Mouse (Mus musculus) lung, embryonic 16.5 days (tissue): Measurements from ENCODE around the gene Tsks. TPM values are rescaled to one million over a fixed set of nuclear protein-coding genes. Genes with fewer than 3 reads are reported as not detected.

ENCODE experiments used
- ATAC-seq: fragments of 200-750 bp; cut with Nextera tagmentation; 2 replicates; pipeline ENCODE4 v1.8.0; 2017; ENCODE audit warnings: low read depth, mild to moderate bottlenecking, moderate library complexity
- H3K27ac ChIP-seq: fragments of 300-500 bp; sonication (generic); 2 replicates; pipeline ENCODE4 v1.5.1; 2014; ENCODE audit warnings: mild to moderate bottlenecking, control low read depth, low read length
- H3K27me3 ChIP-seq: fragments of 300-500 bp; sonication (generic); 2 replicates; pipeline ENCODE4 v1.6.1; 2014; ENCODE audit warnings: low read depth, low read length, mixed read lengths; ENCODE audit not compliant: control insufficient read depth, insufficient read depth
- H3K36me3 ChIP-seq: fragments of 300-500 bp; sonication (generic); 2 replicates; pipeline ENCODE4 v1.6.1; 2014; ENCODE audit warnings: low read length; ENCODE audit not compliant: control insufficient read depth, insufficient read depth
- H3K4me1 ChIP-seq: fragments of 300-500 bp; sonication (generic); replicated peaks from 2 replicates; pipeline ENCODE4 v1.6.1; 2014; ENCODE audit warnings: low read length, mixed read lengths; ENCODE audit not compliant: control insufficient read depth, insufficient read depth
- H3K4me2 ChIP-seq: fragments of 300-500 bp; sonication (generic); 2 replicates; pipeline ENCODE4 v1.6.1; 2014; ENCODE audit warnings: low read depth, low read length, control low read depth
- H3K4me3 ChIP-seq: fragments of 300-500 bp; sonication (generic); 2 replicates; pipeline ENCODE4 v1.5.1; 2014; ENCODE audit warnings: mild to moderate bottlenecking, low read length, control low read depth
- H3K9ac ChIP-seq: fragments of 300-500 bp; sonication (generic); 2 replicates; pipeline ENCODE4 v1.6.1; 2014; ENCODE audit warnings: low read length, control low read depth
- H3K9me3 ChIP-seq: fragments of 300-500 bp; sonication (generic); 2 replicates; pipeline ENCODE4 v1.6.1; 2016; ENCODE audit warnings: low read length; ENCODE audit not compliant: control insufficient read depth
- WGBS: fragments of 180-500 bp; shearing (Covaris S2); extraction: QIAGEN DNeasy Blood & Tissue Kit; methylation state at CpG from one replicate; pipeline ENCODE4 v1.1.7; 2014; 5-methylcytosine and 5-hydroxymethylcytosine counted together
- polyA plus RNA-seq: library from polyadenylated mRNA; unstranded; fragments of >200 nt; fragmentation: Nextera tagmentation; extraction: Ambion mirVana; gene quantifications from 2 replicates; pipeline ENCODE4 v1.2.1, GENCODE M21; 2015

Tsks gene
- polyA plus RNA-seq, 1 experiment from 2014 or later: 0.15 TPM

- Histone ChIP-seq H3K4me1 (peaks cover 15% of the 10 kb centered on the region), H3K27ac (no peak overlapping the region), H3K27me3 (no peaks in the 10 kb centered on the region), H3K36me3 (peaks cover 34% of the 10 kb centered on the region), H3K9ac (no peak overlapping the region), H3K4me3 (no peak overlapping the region), H3K9me3 (no peaks in the 10 kb centered on the region), H3K4me2 (no peak overlapping the region)
- 29% methylated on average over 6 of the region's 6 CpGs for WGBS
- ATAC-seq: no peak
Measured at GRCm38 (mm10) chr7:44983085-44983484, 40.1 kb downstream of the Tsks start.

GRCm38 (mm10) chr7:44983944-44984832 lies 41.2 kb downstream of the Tsks start:
- Histone ChIP-seq H3K4me3 (no peak overlapping the region; the same call in 1 of the 2 replicates), H3K9me3 (no peaks in the 10 kb centered on the region), H3K4me1 (peaks cover 20% of the 10 kb centered on the region), H3K36me3 (peaks cover 31% of the 10 kb centered on the region), H3K27ac (no peak overlapping the region), H3K27me3 (no peaks in the 10 kb centered on the region), H3K4me2 (peak overlapping the region; percentile 71; the same call in 1 of the 2 replicates), H3K9ac (peak overlapping the region; percentile 10)
- 57% methylated on average over 7 of the region's 7 CpGs for WGBS
- no peak for ATAC-seq

- Histone ChIP-seq H3K4me3 (peak overlapping the region; percentile 95; the same call in 1 of the 2 replicates), H3K36me3 (peaks cover 26% of the 10 kb centered on the region), H3K27me3 (no peaks in the 10 kb centered on the region), H3K9me3 (no peaks in the 10 kb centered on the region), H3K4me1 (peaks cover 20% of the 10 kb centered on the region), H3K4me2 (peak overlapping the region; percentile 71), H3K9ac (no peak overlapping the region; the same call in 1 of the 2 replicates), H3K27ac (no peak overlapping the region)
- no peak for ATAC-seq
- WGBS: 34% methylated on average over 3 of the region's 3 CpGs
Measured at GRCm38 (mm10) chr7:44984833-44985164, 41.8 kb downstream of the Tsks start.

- Histone ChIP-seq H3K27ac (peak overlapping the region; percentile 90), H3K9ac (peak overlapping the region; percentile 93), H3K4me1 (peaks cover 20% of the 10 kb centered on the region), H3K27me3 (no peaks in the 10 kb centered on the region), H3K4me3 (peak overlapping the region; percentile 95), H3K36me3 (peaks cover 20% of the 10 kb centered on the region), H3K9me3 (no peaks in the 10 kb centered on the region), H3K4me2 (peak overlapping the region; percentile 71)
- ATAC-seq: peak; percentile 13; the same call in 1 of the 2 replicates
- WGBS: 1% methylated on average over 44 of the region's 45 CpGs
Measured at GRCm38 (mm10) chr7:44985595-44986191, 42.7 kb downstream of the Tsks start.

GRCm38 (mm10) chr7:44986192-44986878 lies 43.3 kb downstream of the Tsks start, which contains the start of gene Prmt1:
Gene Prmt1, minus strand, starts transcription at chr7:44986568.
- Histone ChIP-seq H3K27ac (peak within 1 kb of the TSS; percentile 91), H3K4me2 (peak within 1 kb of the TSS; percentile 71), H3K9me3 (no peaks in the 10 kb centered on the region), H3K4me3 (peak within 1 kb of the TSS; percentile 95), H3K4me1 (peaks cover 20% of the 10 kb centered on the region), H3K27me3 (no peaks in the 10 kb centered on the region), H3K36me3 (peaks cover 18% of the 10 kb centered on the region), H3K9ac (peak within 1 kb of the TSS; percentile 93)
- peak; percentile 95 for ATAC-seq
- under 1% methylated on average over 42 of the region's 42 CpGs for WGBS

- no peaks in the 10 kb centered on the region for H3K9me3 ChIP-seq
- H3K27ac ChIP-seq: peak overlapping the region; percentile 91
- no peaks in the 10 kb centered on the region for H3K27me3 ChIP-seq
- peaks cover 20% of the 10 kb centered on the region for H3K4me1 ChIP-seq
- peak overlapping the region; percentile 77 for H3K9ac ChIP-seq
- WGBS: under 1% methylated on average over 29 of the region's 29 CpGs
- peak overlapping the region; percentile 52 for H3K4me2 ChIP-seq
- ATAC-seq: peak; percentile 11
- peak overlapping the region; percentile 95 for H3K4me3 ChIP-seq
- H3K36me3 ChIP-seq: peaks cover 14% of the 10 kb centered on the region
Measured at GRCm38 (mm10) chr7:44986879-44987718, 44.1 kb downstream of the Tsks start.

GRCm38 (mm10) chr7:44996672-44997071 lies 53.7 kb downstream of the Tsks start:
- WGBS: 5% methylated on average over 10 of the region's 10 CpGs
- Histone ChIP-seq H3K4me2 (peak overlapping the region; percentile 96), H3K4me3 (peak overlapping the region; percentile 82), H3K9ac (peak overlapping the region; percentile 86), H3K4me1 (peaks cover 31% of the 10 kb centered on the region), H3K27ac (peak overlapping the region; percentile 85), H3K9me3 (no peaks in the 10 kb centered on the region), H3K27me3 (no peaks in the 10 kb centered on the region), H3K36me3 (peaks cover 33% of the 10 kb centered on the region)
- ATAC-seq: no peak

- peaks cover 36% of the 10 kb centered on the region for H3K36me3 ChIP-seq
Measured at GRCm38 (mm10) chr7:44997231-44997939, 54.4 kb downstream of the Tsks start, which contains the start of gene Irf3. Gene Irf3, plus strand, starts transcription at chr7:44997648.

More at GRCm38 (mm10) chr7:44997231-44997939, 54.4 kb downstream of the Tsks start, which contains the start of gene Irf3:
- Histone ChIP-seq H3K4me2 (peak within 1 kb of the TSS; percentile 96), H3K27ac (peak within 1 kb of the TSS; percentile 85), H3K4me1 (peaks cover 31% of the 10 kb centered on the region), H3K9ac (peak within 1 kb of the TSS; percentile 86), H3K27me3 (no peaks in the 10 kb centered on the region), H3K4me3 (peak within 1 kb of the TSS; percentile 82), H3K9me3 (no peaks in the 10 kb centered on the region)
- ATAC-seq: peak; percentile 95
- under 1% methylated on average over 43 of the region's 43 CpGs for WGBS
